Mouse (Mus musculus) lung, adult 2 months (tissue): ENCODE measurements at regions not wholly inside any gene's neighbourhood (a gene's known extent, or its start where the extent isn't known, plus 50 kb on each side); places are given as distances from the start of the nearest gene placed in this dataset.

ENCODE experiments used
- CTCF ChIP-seq: fragments of 200-500 bp; IDR thresholded peaks from 2 replicates; pipeline ENCODE4 v1.5.1; 2011; ENCODE audit warnings: mild to moderate bottlenecking, low read length, control low read depth; ENCODE audit not compliant: insufficient read depth
- POLR2A ChIP-seq: fragments of 200-500 bp; IDR thresholded peaks from 2 replicates; pipeline ENCODE4 v1.6.1; 2011; ENCODE audit warnings: low read depth, mild to moderate bottlenecking, control low read depth, low read length, borderline replicate concordance; ENCODE audit errors: extremely low read depth

DNA sequence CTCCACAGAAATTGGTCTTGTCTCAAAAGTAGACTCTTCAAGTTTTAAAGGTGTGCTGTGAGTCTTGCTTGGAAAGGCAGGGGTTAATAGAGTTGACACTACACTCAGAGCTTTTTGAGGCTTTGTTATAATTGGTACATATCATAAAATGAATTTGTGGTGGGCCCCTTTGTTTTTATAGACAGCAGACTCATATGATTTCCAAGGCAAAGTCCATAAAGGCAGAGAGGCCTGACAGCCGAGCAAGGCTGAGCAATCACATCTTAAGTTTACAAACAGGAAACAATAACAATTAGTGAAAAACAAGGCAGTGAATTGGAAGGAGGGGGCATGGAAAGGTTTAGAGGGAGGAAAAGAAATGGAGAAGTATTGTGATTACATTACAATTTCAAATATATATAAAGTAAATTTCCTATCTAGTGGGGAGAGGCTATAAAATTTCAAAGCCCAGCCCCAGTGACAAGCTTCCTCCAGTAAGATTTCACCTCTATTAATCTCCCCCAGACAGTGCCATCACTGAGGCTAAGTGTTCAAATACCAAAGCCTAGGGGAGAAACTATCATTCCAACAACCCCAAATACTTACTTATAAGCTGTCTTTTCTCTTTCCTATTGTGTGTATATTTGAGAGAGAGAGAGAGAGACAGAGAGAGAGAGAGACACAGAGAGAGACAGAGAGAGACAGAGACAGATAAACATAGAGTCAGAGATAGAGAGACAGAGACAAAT is 91.3 kb downstream of the Rab11fip2 start:
- TF ChIP-seq CTCF (no peak), POLR2A (no peak)
